Mouse (Mus musculus): Measurements from ENCODE around the gene 1700028K03Rik. TPM values are rescaled to one million over a fixed set of nuclear protein-coding genes. Genes with fewer than 3 reads are reported as not detected.

Gene 1700028K03Rik
- polyA plus RNA-seq, 1 experiment from 2014 or later, result 0.06 TPM

DNA sequence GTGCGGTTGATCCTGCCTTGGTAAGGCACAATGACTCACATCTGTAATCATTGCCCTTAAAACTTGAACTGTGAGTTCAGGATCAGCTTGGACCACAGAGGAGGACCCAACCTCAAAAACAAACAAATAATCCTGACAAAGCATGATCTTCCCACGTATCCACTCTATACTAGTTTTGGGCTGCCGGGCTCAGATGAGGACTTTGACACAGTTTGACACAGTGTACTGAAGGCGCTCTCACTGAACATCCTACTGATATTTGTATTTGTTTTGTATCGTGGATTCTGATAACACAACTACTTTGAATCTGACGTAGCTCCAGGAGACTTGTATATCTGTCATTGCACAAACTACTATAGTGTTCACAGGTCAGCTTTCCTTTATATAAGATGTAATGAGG, 13.1 kb upstream of the 1700028K03Rik start:
- Histone ChIP-seq H3K4me3 (ENCODE audit: low read depth, low read length) (no peak overlapping the region), H3K27me3 (ENCODE audit: control insufficient read depth, insufficient read depth, low read length) (no peaks in the 10 kb centered on the region), H3K9me3 (replicated peaks; ENCODE audit: control insufficient read depth, low read length) (no peaks in the 10 kb centered on the region), H3K9ac (ENCODE audit: low read depth, low read length) (no peak overlapping the region), H3K36me3 (ENCODE audit: control insufficient read depth, insufficient read depth, low read length) (no peaks in the 10 kb centered on the region), H3K27ac (ENCODE audit: low read depth, low read length) (no peak overlapping the region), H3K4me1 (ENCODE audit: control insufficient read depth, insufficient read depth, low read length) (no peaks in the 10 kb centered on the region), H3K4me2 (no peak overlapping the region)
- 86% methylated on average over 6 of the region's 6 CpGs for WGBS (ENCODE audit: insufficient replicate concordance)
- no peak for ATAC-seq (replicated peaks; ENCODE audit: insufficient number of reproducible peaks, low FRiP score, low TSS enrichment)

DNA sequence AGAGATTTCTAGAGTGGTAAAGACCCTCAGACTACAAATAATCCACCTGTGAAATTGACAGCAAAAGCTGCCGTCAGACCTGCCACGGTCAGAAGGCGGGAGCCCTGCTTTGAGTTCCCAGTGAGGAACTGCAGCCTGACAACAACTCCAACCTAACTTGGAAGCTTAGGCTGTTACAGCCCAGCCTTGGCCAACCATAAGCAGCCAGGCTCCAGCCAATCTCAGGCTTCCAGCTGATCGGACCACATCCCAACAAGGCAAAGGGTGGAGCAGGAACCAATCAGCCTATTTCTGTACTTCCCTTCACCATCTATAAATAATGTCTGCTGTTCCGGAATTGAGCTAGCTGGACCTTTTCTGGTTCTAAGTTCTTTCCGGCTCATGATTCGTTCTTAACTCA, 12.6 kb upstream of the 1700028K03Rik start:
- H3K27me3 ChIP-seq (ENCODE audit: control insufficient read depth, insufficient read depth, low read length), result no peaks in the 10 kb centered on the region
- H3K27ac ChIP-seq (ENCODE audit: low read depth, low read length), result no peak overlapping the region
- H3K36me3 ChIP-seq (ENCODE audit: control insufficient read depth, insufficient read depth, low read length), result no peaks in the 10 kb centered on the region
- H3K4me2 ChIP-seq, result no peak overlapping the region
- no peak for ATAC-seq (replicated peaks; ENCODE audit: insufficient number of reproducible peaks, low FRiP score, low TSS enrichment)
- H3K9ac ChIP-seq (ENCODE audit: low read depth, low read length), result no peak overlapping the region
- no peak overlapping the region for H3K4me3 ChIP-seq (ENCODE audit: low read depth, low read length)
- WGBS (ENCODE audit: insufficient replicate concordance), result 70% methylated on average over 7 of the region's 7 CpGs
- H3K4me1 ChIP-seq (ENCODE audit: control insufficient read depth, insufficient read depth, low read length), result no peaks in the 10 kb centered on the region
- no peaks in the 10 kb centered on the region for H3K9me3 ChIP-seq (replicated peaks; ENCODE audit: control insufficient read depth, low read length)

DNA sequence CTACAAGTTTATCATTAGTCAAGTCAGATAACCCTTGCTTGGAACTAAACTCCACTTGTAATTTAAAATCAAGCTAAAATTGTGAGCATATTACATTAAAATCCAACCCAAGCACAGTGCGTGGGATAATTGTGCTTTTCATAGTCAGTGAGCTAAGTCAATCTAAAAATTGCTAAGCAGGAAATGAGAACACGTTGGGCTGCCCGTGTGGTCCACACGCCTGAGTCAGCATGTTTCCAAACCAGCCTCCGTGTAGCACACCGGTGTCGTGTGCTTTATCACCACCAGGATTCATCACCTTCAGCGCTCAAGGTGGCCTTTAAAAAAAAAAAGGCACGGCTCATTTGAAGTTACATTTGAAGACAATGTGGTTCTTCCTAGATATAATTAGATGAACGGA, 10.2 kb upstream of the 1700028K03Rik start:
- H3K27ac ChIP-seq (ENCODE audit: low read depth, low read length), result no peak overlapping the region
- H3K36me3 ChIP-seq (ENCODE audit: control insufficient read depth, insufficient read depth, low read length), result no peaks in the 10 kb centered on the region
- ATAC-seq (replicated peaks; ENCODE audit: insufficient number of reproducible peaks, low FRiP score, low TSS enrichment), result no peak
- H3K9ac ChIP-seq (ENCODE audit: low read depth, low read length), result no peak overlapping the region
- no peak overlapping the region for H3K4me2 ChIP-seq
- H3K27me3 ChIP-seq (ENCODE audit: control insufficient read depth, insufficient read depth, low read length), result no peaks in the 10 kb centered on the region
- no peak overlapping the region for H3K4me3 ChIP-seq (ENCODE audit: low read depth, low read length)
- no peaks in the 10 kb centered on the region for H3K9me3 ChIP-seq (replicated peaks; ENCODE audit: control insufficient read depth, low read length)
- no peaks in the 10 kb centered on the region for H3K4me1 ChIP-seq (ENCODE audit: control insufficient read depth, insufficient read depth, low read length)
- 77% methylated on average over 10 of the region's 10 CpGs for WGBS (ENCODE audit: insufficient replicate concordance)

GRCm38 (mm10) chr5:107528856-107529255, 5.7 kb upstream of the 1700028K03Rik start:
- H3K9me3 ChIP-seq (replicated peaks; ENCODE audit: control insufficient read depth, low read length), result no peaks in the 10 kb centered on the region
- H3K27ac ChIP-seq (ENCODE audit: low read depth, low read length), result no peak overlapping the region
- H3K27me3 ChIP-seq (ENCODE audit: control insufficient read depth, insufficient read depth, low read length), result no peaks in the 10 kb centered on the region
- 79% methylated on average over 3 of the region's 3 CpGs for WGBS (ENCODE audit: insufficient replicate concordance)
- no peaks in the 10 kb centered on the region for H3K36me3 ChIP-seq (ENCODE audit: control insufficient read depth, insufficient read depth, low read length)
- no peak overlapping the region for H3K9ac ChIP-seq (ENCODE audit: low read depth, low read length)
- H3K4me1 ChIP-seq (ENCODE audit: control insufficient read depth, insufficient read depth, low read length), result no peaks in the 10 kb centered on the region
- ATAC-seq (replicated peaks; ENCODE audit: insufficient number of reproducible peaks, low FRiP score, low TSS enrichment), result no peak
- H3K4me3 ChIP-seq (ENCODE audit: low read depth, low read length), result no peak overlapping the region
- H3K4me2 ChIP-seq, result no peak overlapping the region

GRCm38 (mm10) chr5:107533590-107533989, 919 bp upstream of the 1700028K03Rik start:
- Histone ChIP-seq H3K4me1 (ENCODE audit: control insufficient read depth, insufficient read depth, low read length) (no peaks in the 10 kb centered on the region), H3K27me3 (ENCODE audit: control insufficient read depth, insufficient read depth, low read length) (no peaks in the 10 kb centered on the region), H3K4me2 (no peak overlapping the region), H3K27ac (ENCODE audit: low read depth, low read length) (no peak overlapping the region), H3K4me3 (ENCODE audit: low read depth, low read length) (no peak overlapping the region), H3K9ac (ENCODE audit: low read depth, low read length) (no peak overlapping the region), H3K36me3 (ENCODE audit: control insufficient read depth, insufficient read depth, low read length) (no peaks in the 10 kb centered on the region), H3K9me3 (replicated peaks; ENCODE audit: control insufficient read depth, low read length) (no peaks in the 10 kb centered on the region)
- WGBS (ENCODE audit: insufficient replicate concordance), result 41% methylated on average over 2 of the region's 2 CpGs
- no peak for ATAC-seq (replicated peaks; ENCODE audit: insufficient number of reproducible peaks, low FRiP score, low TSS enrichment)

GRCm38 (mm10) chr5:107541696-107542095, 7.2 kb downstream of the 1700028K03Rik start:
- Histone ChIP-seq H3K4me2 (no peak overlapping the region), H3K36me3 (ENCODE audit: control insufficient read depth, insufficient read depth, low read length) (no peaks in the 10 kb centered on the region), H3K27ac (ENCODE audit: low read depth, low read length) (no peak overlapping the region), H3K9me3 (replicated peaks; ENCODE audit: control insufficient read depth, low read length) (no peaks in the 10 kb centered on the region), H3K9ac (ENCODE audit: low read depth, low read length) (no peak overlapping the region), H3K27me3 (ENCODE audit: control insufficient read depth, insufficient read depth, low read length) (no peaks in the 10 kb centered on the region), H3K4me3 (ENCODE audit: low read depth, low read length) (no peak overlapping the region), H3K4me1 (ENCODE audit: control insufficient read depth, insufficient read depth, low read length) (no peaks in the 10 kb centered on the region)
- 51% methylated on average over 7 of the region's 7 CpGs for WGBS (ENCODE audit: insufficient replicate concordance)
- ATAC-seq (replicated peaks; ENCODE audit: insufficient number of reproducible peaks, low FRiP score, low TSS enrichment), result no peak

GRCm38 (mm10) chr5:107545927-107546326, 11.4 kb downstream of the 1700028K03Rik start:
- Histone ChIP-seq H3K36me3 (ENCODE audit: control insufficient read depth, insufficient read depth, low read length) (peaks cover 4% of the 10 kb centered on the region; the same call in 1 of the 2 replicates), H3K9me3 (replicated peaks; ENCODE audit: control insufficient read depth, low read length) (no peaks in the 10 kb centered on the region), H3K4me3 (ENCODE audit: low read depth, low read length) (no peak overlapping the region), H3K27ac (ENCODE audit: low read depth, low read length) (no peak overlapping the region), H3K4me1 (ENCODE audit: control insufficient read depth, insufficient read depth, low read length) (no peaks in the 10 kb centered on the region), H3K4me2 (no peak overlapping the region), H3K9ac (ENCODE audit: low read depth, low read length) (no peak overlapping the region), H3K27me3 (ENCODE audit: control insufficient read depth, insufficient read depth, low read length) (no peaks in the 10 kb centered on the region)
- 80% methylated on average over 4 of the region's 4 CpGs for WGBS (ENCODE audit: insufficient replicate concordance)
- no peak for ATAC-seq (replicated peaks; ENCODE audit: insufficient number of reproducible peaks, low FRiP score, low TSS enrichment)

DNA sequence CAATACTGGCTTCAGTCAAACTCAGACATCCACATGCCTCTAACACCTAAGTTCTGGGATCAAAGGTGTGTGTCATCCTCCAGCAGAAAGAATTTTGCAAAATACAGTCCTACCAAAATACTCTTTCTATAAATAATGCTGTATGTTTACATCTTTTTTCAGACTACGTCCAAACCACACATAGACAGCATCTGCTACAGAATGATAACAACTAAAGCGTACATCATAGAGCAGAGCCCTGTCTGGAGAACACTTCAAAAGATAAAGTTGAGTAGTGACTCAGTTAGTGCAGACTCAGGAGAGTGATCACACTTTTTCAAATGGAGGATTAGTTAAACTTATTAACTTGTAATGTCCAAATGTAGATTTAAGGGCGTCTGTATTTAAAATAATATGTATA, 13.4 kb downstream of the 1700028K03Rik start:
- peaks cover 4% of the 10 kb centered on the region; the same call in 1 of the 2 replicates for H3K36me3 ChIP-seq (ENCODE audit: control insufficient read depth, insufficient read depth, low read length)
- H3K4me2 ChIP-seq, result no peak overlapping the region
- H3K4me3 ChIP-seq (ENCODE audit: low read depth, low read length), result no peak overlapping the region
- WGBS (ENCODE audit: insufficient replicate concordance), result 72% methylated on average over 3 of the region's 3 CpGs
- H3K27ac ChIP-seq (ENCODE audit: low read depth, low read length), result no peak overlapping the region
- no peak for ATAC-seq (replicated peaks; ENCODE audit: insufficient number of reproducible peaks, low FRiP score, low TSS enrichment)
- H3K9ac ChIP-seq (ENCODE audit: low read depth, low read length), result no peak overlapping the region
- H3K9me3 ChIP-seq (replicated peaks; ENCODE audit: control insufficient read depth, low read length), result no peaks in the 10 kb centered on the region
- H3K4me1 ChIP-seq (ENCODE audit: control insufficient read depth, insufficient read depth, low read length), result no peaks in the 10 kb centered on the region
- H3K27me3 ChIP-seq (ENCODE audit: control insufficient read depth, insufficient read depth, low read length), result no peaks in the 10 kb centered on the region

DNA sequence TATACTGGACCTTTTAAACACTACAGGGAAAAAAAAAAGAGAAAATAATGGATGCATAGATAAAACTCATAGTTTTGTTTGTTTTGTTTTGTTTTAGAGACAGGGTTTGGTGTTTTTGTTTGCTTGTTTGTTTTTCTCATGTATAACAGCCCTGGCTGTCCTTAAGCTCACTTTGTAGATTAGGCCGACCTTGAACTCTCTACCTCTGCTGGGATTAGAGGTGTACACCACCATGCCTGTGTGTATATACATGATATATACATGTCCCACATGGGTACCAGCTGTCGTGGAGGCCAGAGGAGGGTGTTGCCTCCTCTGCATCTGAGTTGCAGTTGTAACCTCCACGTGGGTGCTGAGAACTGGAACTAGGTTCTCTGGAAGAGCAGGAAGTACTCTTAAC, 13.9 kb downstream of the 1700028K03Rik start:
- Histone ChIP-seq H3K4me2 (no peak overlapping the region), H3K27me3 (ENCODE audit: control insufficient read depth, insufficient read depth, low read length) (no peaks in the 10 kb centered on the region), H3K4me1 (ENCODE audit: control insufficient read depth, insufficient read depth, low read length) (no peaks in the 10 kb centered on the region), H3K36me3 (ENCODE audit: control insufficient read depth, insufficient read depth, low read length) (peaks cover 4% of the 10 kb centered on the region; the same call in 1 of the 2 replicates), H3K9me3 (replicated peaks; ENCODE audit: control insufficient read depth, low read length) (no peaks in the 10 kb centered on the region), H3K4me3 (ENCODE audit: low read depth, low read length) (no peak overlapping the region), H3K9ac (ENCODE audit: low read depth, low read length) (no peak overlapping the region), H3K27ac (ENCODE audit: low read depth, low read length) (no peak overlapping the region)
- WGBS (ENCODE audit: insufficient replicate concordance), result 89% methylated on average over 3 of the region's 3 CpGs
- ATAC-seq (replicated peaks; ENCODE audit: insufficient number of reproducible peaks, low FRiP score, low TSS enrichment), result no peak
